Mouse (Mus musculus) heart, embryonic 10.5 days (tissue): ENCODE data around the gene Tulp1. TPM values are rescaled to one million over a fixed set of nuclear protein-coding genes. Genes with fewer than 3 reads are reported as not detected.
"Not testable (repeated sequence)": the region's sequence is repeated elsewhere in the genome, so short reads cannot be mapped to it uniquely, and the experiment has no call there.

ENCODE experiments used
- DNase-seq: peaks from one replicate; pipeline ENCODE4 v3.0.0-alpha.2; 2017; ENCODE audit warnings: low spot score
- H3K27ac ChIP-seq: fragments of 300-500 bp; sonication (generic); 2 replicates; pipeline ENCODE4 v1.5.1; 2016; ENCODE audit warnings: mild to moderate bottlenecking
- H3K27me3 ChIP-seq: fragments of 300-500 bp; sonication (generic); 2 replicates; pipeline ENCODE4 v1.6.1; 2016; ENCODE audit warnings: mild to moderate bottlenecking; ENCODE audit not compliant: poor library complexity, insufficient read depth, severe bottlenecking
- H3K36me3 ChIP-seq: fragments of 300-500 bp; sonication (generic); 2 replicates; pipeline ENCODE4 v1.6.1; 2016; ENCODE audit warnings: mild to moderate bottlenecking, moderate library complexity
- H3K4me1 ChIP-seq: fragments of 300-500 bp; sonication (generic); 2 replicates; pipeline ENCODE4 v1.6.1; 2016; ENCODE audit warnings: mild to moderate bottlenecking
- H3K4me3 ChIP-seq: fragments of 300-500 bp; sonication (generic); 2 replicates; pipeline ENCODE4 v1.5.1; 2016; ENCODE audit warnings: mild to moderate bottlenecking, moderate library complexity
- H3K9me3 ChIP-seq: fragments of 300-500 bp; sonication (generic); 2 replicates; pipeline ENCODE4 v1.6.1; 2016; ENCODE audit warnings: mild to moderate bottlenecking, moderate library complexity
- WGBS: fragments of 180-500 bp; shearing (Covaris S2); methylation state at CpG from one replicate; pipeline ENCODE4 v1.1.7; 2016; 5-methylcytosine and 5-hydroxymethylcytosine counted together
- polyA plus RNA-seq: library from polyadenylated mRNA; unstranded; fragments of >200 nt; fragmentation: Nextera tagmentation; extraction: Ambion mirVana; gene quantifications from 2 replicates; pipeline ENCODE4 v1.2.1, GENCODE M21; 2016

Gene Tulp1
- polyA plus RNA-seq, 1 experiment from 2014 or later = 5.7 TPM

GRCm38 (mm10) chr17:28345882-28346281 lies 19.1 kb downstream of the Tulp1 start:
- H3K9me3 ChIP-seq = no peaks in the 10 kb centered on the region
- peak overlapping the region; percentile 91 for H3K27ac ChIP-seq
- 8% methylated on average over 10 of the region's 10 CpGs for WGBS
- peaks cover 3% of the 10 kb centered on the region; the same call in 1 of the 2 replicates for H3K36me3 ChIP-seq
- peaks cover 84% of the 10 kb centered on the region for H3K4me1 ChIP-seq
- peaks cover 9% of the 10 kb centered on the region; the same call in 1 of the 2 replicates for H3K27me3 ChIP-seq
- H3K4me3 ChIP-seq = peak overlapping the region; percentile 47
- DNase-seq = no peak

DNA sequence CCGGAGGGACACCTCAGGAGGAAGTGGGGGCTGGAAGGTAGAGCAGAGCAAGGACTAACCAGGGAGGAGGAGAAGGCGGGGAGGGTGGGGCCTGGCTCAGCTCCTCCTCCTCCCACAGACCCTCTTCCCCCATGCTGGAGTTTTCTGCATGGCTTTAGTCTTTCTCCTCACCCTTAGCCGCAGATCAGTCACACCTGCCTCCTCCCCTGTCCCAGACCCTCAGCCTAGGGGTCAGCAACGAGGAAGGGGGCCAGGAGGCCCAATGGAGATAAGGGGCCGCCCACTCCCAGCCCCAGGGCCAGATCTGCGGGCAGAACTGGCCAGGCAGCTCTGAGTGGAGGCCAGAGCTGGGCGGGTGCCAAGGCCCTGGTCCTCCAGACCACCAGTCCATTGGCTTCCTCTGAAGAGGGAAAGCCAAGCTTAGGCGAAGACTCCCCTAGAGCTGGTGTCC lies 19.7 kb downstream of the Tulp1 start:
- Histone ChIP-seq H3K27me3 (peaks cover 9% of the 10 kb centered on the region; the same call in 1 of the 2 replicates), H3K4me1 (peaks cover 86% of the 10 kb centered on the region), H3K36me3 (peaks cover 6% of the 10 kb centered on the region), H3K4me3 (peak overlapping the region; percentile 47), H3K9me3 (no peaks in the 10 kb centered on the region), H3K27ac (peak overlapping the region; percentile 91)
- WGBS = 5% methylated on average over 7 of the region's 8 CpGs
- DNase-seq = no peak

DNA sequence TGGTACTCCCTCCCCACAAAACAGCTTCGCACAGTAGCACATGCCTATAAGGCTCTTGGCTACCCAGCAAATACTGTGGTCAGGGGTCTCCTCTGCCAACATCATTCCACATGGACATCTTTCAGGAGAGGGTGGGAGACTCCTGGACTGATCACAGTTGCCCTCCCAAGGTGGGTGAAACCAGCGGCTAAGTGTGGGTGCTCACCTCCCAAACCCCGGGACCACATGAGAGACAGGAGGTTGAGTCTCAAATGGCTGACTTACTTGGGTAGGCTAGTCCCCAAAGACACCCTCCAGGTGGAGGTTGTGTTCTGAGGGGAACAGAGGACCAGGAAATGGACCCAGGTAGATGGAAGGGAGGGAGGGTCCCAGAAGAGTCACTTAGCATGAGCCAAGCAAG lies 20.4 kb downstream of the Tulp1 start:
- Histone ChIP-seq H3K27ac (peak overlapping the region; percentile 91), H3K27me3 (peaks cover 9% of the 10 kb centered on the region; the same call in 1 of the 2 replicates), H3K4me3 (peak overlapping the region; percentile 47), H3K4me1 (peaks cover 91% of the 10 kb centered on the region), H3K9me3 (0 out of 2 replicates have a peak, but pooled peaks cover 2% of the 10 kb centered on the region), H3K36me3 (peaks cover 13% of the 10 kb centered on the region)
- DNase-seq = no peak
- 19% methylated on average over 3 of the region's 3 CpGs for WGBS

- peaks cover 9% of the 10 kb centered on the region; the same call in 1 of the 2 replicates for H3K27me3 ChIP-seq
- WGBS = 18% methylated on average over 4 of the region's 4 CpGs
- peak overlapping the region; percentile 47 for H3K4me3 ChIP-seq
- H3K27ac ChIP-seq = peak overlapping the region; percentile 91
- DNase-seq = peak; percentile 90
- H3K9me3 ChIP-seq = 0 out of 2 replicates have a peak, but pooled peaks cover 4% of the 10 kb centered on the region
- H3K36me3 ChIP-seq = peaks cover 18% of the 10 kb centered on the region
- H3K4me1 ChIP-seq = peaks cover 86% of the 10 kb centered on the region
Measured at GRCm38 (mm10) chr17:28344050-28344607, 20.9 kb downstream of the Tulp1 start.

GRCm38 (mm10) chr17:28341091-28341490 lies 23.9 kb downstream of the Tulp1 start:
- H3K27me3 ChIP-seq = peaks cover 8% of the 10 kb centered on the region; the same call in 1 of the 2 replicates
- peaks cover 42% of the 10 kb centered on the region for H3K36me3 ChIP-seq
- peak; percentile 93 for DNase-seq
- WGBS = 3% methylated on average over 26 of the region's 26 CpGs
- H3K9me3 ChIP-seq = 0 out of 2 replicates have a peak, but pooled peaks cover 4% of the 10 kb centered on the region
- H3K27ac ChIP-seq = peak overlapping the region; percentile 87
- peaks cover 65% of the 10 kb centered on the region for H3K4me1 ChIP-seq
- H3K4me3 ChIP-seq = peak overlapping the region; percentile 47

GRCm38 (mm10) chr17:28340578-28340977 lies 24.4 kb downstream of the Tulp1 start:
- WGBS = 34% methylated on average over 7 of the region's 7 CpGs
- Histone ChIP-seq H3K4me3 (peak overlapping the region; percentile 47), H3K4me1 (peaks cover 64% of the 10 kb centered on the region), H3K27ac (peak overlapping the region; percentile 87), H3K9me3 (0 out of 2 replicates have a peak, but pooled peaks cover 4% of the 10 kb centered on the region), H3K36me3 (peaks cover 47% of the 10 kb centered on the region), H3K27me3 (peaks cover 5% of the 10 kb centered on the region; the same call in 1 of the 2 replicates)
- no peak for DNase-seq

DNA sequence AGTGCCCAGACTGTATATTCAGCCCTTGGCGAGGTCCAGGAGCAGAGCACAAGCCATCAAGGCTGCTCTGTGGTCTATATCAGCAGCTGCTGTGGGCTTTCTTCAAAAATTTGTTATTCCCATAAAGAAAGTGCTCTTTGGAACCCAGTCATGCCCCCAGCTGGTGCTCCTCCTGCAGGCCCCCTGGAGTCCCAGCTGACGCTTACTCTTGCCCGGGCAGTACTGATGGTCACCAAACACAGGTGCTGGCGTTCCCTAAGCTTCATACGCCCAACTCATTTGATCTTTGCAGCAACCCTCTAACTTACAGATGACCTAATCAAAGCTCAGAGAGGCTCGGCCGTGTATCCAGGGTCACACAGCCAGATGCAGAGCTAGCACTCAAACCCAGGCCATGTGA lies 27.5 kb downstream of the Tulp1 start:
- no peak for DNase-seq
- peaks cover 73% of the 10 kb centered on the region for H3K36me3 ChIP-seq
- WGBS = 90% methylated on average over 7 of the region's 7 CpGs
- H3K27me3 ChIP-seq = no peaks in the 10 kb centered on the region
- H3K27ac ChIP-seq = no peak overlapping the region
- H3K4me1 ChIP-seq = peaks cover 55% of the 10 kb centered on the region
- no peak overlapping the region for H3K4me3 ChIP-seq
- H3K9me3 ChIP-seq = 0 out of 2 replicates have a peak, but pooled peaks cover 4% of the 10 kb centered on the region

DNA sequence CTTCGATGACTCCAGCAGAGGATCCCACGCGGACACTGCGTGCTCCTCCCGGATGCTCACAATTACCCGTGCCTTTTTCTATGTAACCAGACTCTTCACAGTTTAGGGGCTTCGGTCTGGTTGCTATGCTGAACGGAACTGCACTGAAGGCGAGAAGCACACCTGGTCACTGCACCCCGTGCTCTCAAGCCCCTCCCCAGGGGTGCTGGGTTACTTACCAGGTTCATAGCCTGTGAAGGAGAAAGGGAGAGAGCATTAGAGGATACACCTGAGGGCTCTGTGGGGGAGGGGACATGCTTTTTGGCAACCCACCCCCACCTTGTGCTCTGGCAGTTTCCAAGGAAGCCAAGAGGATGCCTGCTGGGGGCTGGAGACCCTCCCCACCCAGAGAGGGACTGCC lies 29.8 kb downstream of the Tulp1 start:
- Histone ChIP-seq H3K27me3 (no peaks in the 10 kb centered on the region), H3K27ac (no peak overlapping the region), H3K36me3 (peaks cover 90% of the 10 kb centered on the region), H3K9me3 (0 out of 2 replicates have a peak, but pooled peaks cover 4% of the 10 kb centered on the region), H3K4me1 (peaks cover 56% of the 10 kb centered on the region), H3K4me3 (no peak overlapping the region)
- WGBS = 80% methylated on average over 10 of the region's 10 CpGs
- DNase-seq = no peak

DNA sequence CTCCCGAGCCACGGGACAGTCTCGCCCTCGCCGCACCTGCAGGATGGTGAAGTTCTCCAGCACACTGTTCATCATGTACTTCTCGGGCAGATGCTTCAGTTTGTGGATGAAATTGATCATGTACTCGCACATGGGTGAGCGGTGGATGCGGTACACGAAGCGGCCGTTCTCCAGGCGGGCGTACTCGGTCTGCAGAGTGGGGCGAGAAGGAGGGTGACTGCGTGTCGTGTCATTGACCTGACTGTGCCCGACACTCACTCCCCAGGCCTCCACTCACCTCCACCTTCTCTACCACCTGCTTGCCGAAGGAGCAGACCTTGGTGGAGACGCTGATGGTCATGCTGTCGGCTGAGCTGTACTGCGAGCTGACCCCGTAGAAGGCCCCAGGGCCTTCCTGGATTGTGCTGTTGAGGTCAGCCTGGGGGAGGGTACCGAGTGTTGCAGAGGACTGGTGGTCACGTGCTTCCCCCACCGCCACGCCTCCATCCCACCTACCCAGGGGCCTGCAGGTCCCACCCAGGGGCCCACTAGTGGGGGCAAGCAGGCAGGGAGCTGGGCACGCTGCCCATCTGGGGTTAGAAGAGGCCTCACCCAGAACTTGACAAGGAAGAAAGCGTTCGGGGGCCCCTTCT lies 32.0 kb downstream of the Tulp1 start:
- WGBS = 60% methylated on average over 31 of the region's 31 CpGs
- H3K9me3 ChIP-seq = no peaks in the 10 kb centered on the region
- no peak for DNase-seq
- no peaks in the 10 kb centered on the region for H3K27me3 ChIP-seq
- H3K4me1 ChIP-seq = peaks cover 63% of the 10 kb centered on the region
- peaks cover 81% of the 10 kb centered on the region for H3K36me3 ChIP-seq
- H3K4me3 ChIP-seq = peak overlapping the region; percentile 12
- peak overlapping the region; percentile 75 for H3K27ac ChIP-seq

DNA sequence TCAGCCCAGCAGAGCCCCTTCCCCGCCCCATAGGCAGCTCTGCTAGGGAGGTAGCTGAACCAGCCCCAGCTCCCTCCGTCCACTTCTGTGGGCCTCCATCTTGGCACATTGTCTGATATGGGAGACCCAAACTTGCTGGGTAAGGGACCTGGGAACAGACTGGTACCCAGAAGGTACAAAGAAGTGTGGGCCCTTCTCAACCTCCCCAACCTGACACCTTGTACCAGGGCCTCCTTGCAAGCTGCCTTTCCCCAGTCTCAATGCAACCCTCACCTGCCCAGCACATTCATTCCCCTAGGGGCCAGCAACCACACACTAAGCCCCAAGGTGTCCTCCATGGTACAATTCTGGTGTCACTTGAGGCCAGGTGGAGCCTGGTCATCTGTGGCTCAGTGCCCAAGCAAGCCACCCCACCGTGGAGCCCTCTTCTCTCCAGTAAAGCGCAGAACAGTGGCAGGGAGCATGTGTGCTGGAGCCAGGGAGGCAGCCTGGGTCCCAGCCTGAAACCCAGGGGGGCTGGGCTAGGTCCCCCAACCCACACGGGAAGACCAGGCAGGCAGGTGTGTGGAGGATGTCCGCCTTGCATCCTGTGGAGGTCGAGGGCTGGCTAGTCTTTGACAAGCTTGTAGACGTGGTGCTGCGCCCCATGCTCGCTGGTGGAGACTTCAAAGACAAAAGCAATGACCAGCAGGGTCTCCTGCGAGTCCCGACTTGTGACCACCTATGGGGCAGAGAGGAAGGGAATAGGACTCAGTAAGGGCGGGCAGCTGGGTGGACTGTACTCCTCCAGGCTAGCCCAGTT lies 32.7 kb downstream of the Tulp1 start:
- Histone ChIP-seq H3K4me1 (peaks cover 70% of the 10 kb centered on the region), H3K27me3 (no peaks in the 10 kb centered on the region), H3K4me3 (0 out of 2 replicates have a peak overlapping the region, but pooled peaks have one; percentile 1), H3K36me3 (peaks cover 74% of the 10 kb centered on the region), H3K9me3 (no peaks in the 10 kb centered on the region), H3K27ac (peak overlapping the region; percentile 75)
- WGBS = 47% methylated on average over 13 of the region's 13 CpGs
- no peak for DNase-seq

- H3K4me1 ChIP-seq = peaks cover 72% of the 10 kb centered on the region
- peaks cover 69% of the 10 kb centered on the region for H3K36me3 ChIP-seq
- H3K27me3 ChIP-seq = no peaks in the 10 kb centered on the region
- DNase-seq = no peak
- peak overlapping the region; percentile 75 for H3K27ac ChIP-seq
- 0 out of 2 replicates have a peak overlapping the region, but pooled peaks have one; percentile 1 for H3K4me3 ChIP-seq
- no peaks in the 10 kb centered on the region for H3K9me3 ChIP-seq
- 37% methylated on average over 5 of the region's 7 CpGs for WGBS
Measured at GRCm38 (mm10) chr17:28331241-28332112, 33.5 kb downstream of the Tulp1 start.

DNA sequence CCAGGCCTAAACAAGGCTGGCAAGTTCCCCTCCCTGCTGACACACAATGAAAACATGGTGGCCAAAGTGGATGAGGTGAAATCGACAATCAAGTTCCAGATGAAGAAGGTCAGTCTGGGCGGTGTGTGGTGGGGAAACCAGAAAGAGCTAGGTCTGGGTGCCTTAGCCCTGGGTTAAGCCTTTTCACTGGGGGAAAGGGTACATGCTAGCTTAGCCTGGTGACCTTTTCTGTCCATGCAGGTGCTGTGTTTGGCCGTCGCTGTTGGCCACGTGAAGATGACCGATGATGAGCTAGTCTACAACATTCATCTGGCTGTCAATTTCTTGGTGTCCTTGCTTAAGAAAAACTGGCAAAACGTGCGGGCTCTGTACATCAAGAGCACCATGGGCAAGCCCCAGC lies 34.4 kb downstream of the Tulp1 start:
- 73% methylated on average over 8 of the region's 8 CpGs for WGBS
- not testable (repeated sequence) for H3K9me3 ChIP-seq, H3K27me3 ChIP-seq, H3K27ac ChIP-seq, DNase-seq, H3K4me3 ChIP-seq
- Histone ChIP-seq H3K4me1 (peaks cover 65% of the 10 kb centered on the region), H3K36me3 (peaks cover 67% of the 10 kb centered on the region)
